Mouse (Mus musculus): ENCODE data around the gene Ppt2. TPM values are rescaled to one million over a fixed set of nuclear protein-coding genes. Genes with fewer than 3 reads are reported as not detected.
A peak's percentile ranks its signal among the peaks of the same experiment; 100 is the strongest.

Ppt2 gene
- polyA plus RNA-seq, 1 experiment from 2014 or later: 22.1 TPM

GRCm38 (mm10) chr17:34643944-34644343 lies 15.6 kb upstream of the Ppt2 start:
- DNase-seq (ENCODE audit: extremely low spot score, low spot score): no peak
- peaks cover 53% of the 10 kb centered on the region for H3K4me1 ChIP-seq
- WGBS: 89% methylated on average over 10 of the region's 10 CpGs

GRCm38 (mm10) chr17:34643379-34643778 lies 15.1 kb upstream of the Ppt2 start:
- H3K9me3 ChIP-seq: no peaks in the 10 kb centered on the region
- DNase-seq (ENCODE audit: extremely low spot score, low spot score): no peak
- WGBS: 93% methylated on average over 4 of the region's 4 CpGs
- no peak overlapping the region for H3K4me3 ChIP-seq
- peaks cover 47% of the 10 kb centered on the region for H3K4me1 ChIP-seq
- H3K27ac ChIP-seq: no peak overlapping the region
- H3K27me3 ChIP-seq (ENCODE audit: poor library complexity, severe bottlenecking): no peaks in the 10 kb centered on the region
- H3K36me3 ChIP-seq (replicated peaks): peaks cover 9% of the 10 kb centered on the region

More at GRCm38 (mm10) chr17:34643944-34644343, 15.6 kb upstream of the Ppt2 start:
- Histone ChIP-seq H3K27me3 (ENCODE audit: poor library complexity, severe bottlenecking) (no peaks in the 10 kb centered on the region), H3K36me3 (replicated peaks) (peaks cover 15% of the 10 kb centered on the region), H3K4me3 (0 out of 2 replicates have a peak overlapping the region, but pooled peaks have one; percentile 99), H3K27ac (peak overlapping the region; percentile 80), H3K9me3 (no peaks in the 10 kb centered on the region)

- no peak overlapping the region for H3K4me3 ChIP-seq
- H3K27ac ChIP-seq: peak overlapping the region; percentile 84
- WGBS: 92% methylated on average over 3 of the region's 3 CpGs
- peaks cover 35% of the 10 kb centered on the region for H3K4me1 ChIP-seq
- H3K27me3 ChIP-seq (ENCODE audit: poor library complexity, severe bottlenecking): no peaks in the 10 kb centered on the region; the same call in 1 of the 2 replicates
- no peaks in the 10 kb centered on the region for H3K9me3 ChIP-seq
- DNase-seq (ENCODE audit: extremely low spot score, low spot score): no peak
- peaks cover 9% of the 10 kb centered on the region for H3K36me3 ChIP-seq (replicated peaks)
These were observed 13.6 kb upstream of the Ppt2 start for GRCm38 (mm10) chr17:34641945-34642344.

GRCm38 (mm10) chr17:34640778-34641601 lies 12.7 kb upstream of the Ppt2 start:
- Histone ChIP-seq H3K9me3 (no peaks in the 10 kb centered on the region), H3K27me3 (ENCODE audit: poor library complexity, severe bottlenecking) (no peaks in the 10 kb centered on the region; the same call in 1 of the 2 replicates), H3K27ac (peak overlapping the region; percentile 84), H3K36me3 (replicated peaks) (peaks cover 4% of the 10 kb centered on the region), H3K4me3 (peak overlapping the region; percentile 7; the same call in 1 of the 2 replicates), H3K4me1 (peaks cover 27% of the 10 kb centered on the region)
- peak; percentile 61 for DNase-seq (ENCODE audit: extremely low spot score, low spot score)
- 20% methylated on average over 11 of the region's 11 CpGs for WGBS

GRCm38 (mm10) chr17:34639461-34640255 lies 11.3 kb upstream of the Ppt2 start:
- Histone ChIP-seq H3K9me3 (no peaks in the 10 kb centered on the region), H3K36me3 (replicated peaks) (no peaks in the 10 kb centered on the region), H3K4me1 (peaks cover 14% of the 10 kb centered on the region), H3K4me3 (no peak overlapping the region), H3K27me3 (ENCODE audit: poor library complexity, severe bottlenecking) (no peaks in the 10 kb centered on the region; the same call in 1 of the 2 replicates), H3K27ac (peak overlapping the region; percentile 51; the same call in 1 of the 2 replicates)
- 89% methylated on average over 7 of the region's 7 CpGs for WGBS
- DNase-seq (ENCODE audit: extremely low spot score, low spot score): no peak

- no peaks in the 10 kb centered on the region for H3K9me3 ChIP-seq
- peaks cover 21% of the 10 kb centered on the region for H3K4me1 ChIP-seq
- no peak overlapping the region for H3K27ac ChIP-seq
- no peak overlapping the region for H3K4me3 ChIP-seq
- peaks cover 16% of the 10 kb centered on the region for H3K27me3 ChIP-seq (ENCODE audit: poor library complexity, severe bottlenecking)
- H3K36me3 ChIP-seq (replicated peaks): no peaks in the 10 kb centered on the region
- no peak for DNase-seq (ENCODE audit: extremely low spot score, low spot score)
- 74% methylated on average over 3 of the region's 3 CpGs for WGBS
These were observed 9.1 kb upstream of the Ppt2 start for GRCm38 (mm10) chr17:34637459-34637858.

GRCm38 (mm10) chr17:34635671-34636070 lies 7.4 kb upstream of the Ppt2 start:
- H3K4me1 ChIP-seq: peaks cover 29% of the 10 kb centered on the region
- no peak overlapping the region for H3K4me3 ChIP-seq
- peaks cover 34% of the 10 kb centered on the region for H3K27me3 ChIP-seq (ENCODE audit: poor library complexity, severe bottlenecking)
- no peak overlapping the region for H3K27ac ChIP-seq
- H3K36me3 ChIP-seq (replicated peaks): no peaks in the 10 kb centered on the region
- WGBS: 69% methylated on average over 2 of the region's 2 CpGs
- H3K9me3 ChIP-seq: no peaks in the 10 kb centered on the region
- DNase-seq (ENCODE audit: extremely low spot score, low spot score): no peak

- under 1% methylated on average over 26 of the region's 26 CpGs for WGBS
- DNase-seq (ENCODE audit: extremely low spot score, low spot score): peak; percentile 49
- Histone ChIP-seq H3K4me3 (peak overlapping the region; percentile 80), H3K4me1 (peaks cover 58% of the 10 kb centered on the region), H3K36me3 (replicated peaks) (no peaks in the 10 kb centered on the region), H3K27ac (peak overlapping the region; percentile 60; the same call in 1 of the 2 replicates), H3K9me3 (no peaks in the 10 kb centered on the region), H3K27me3 (ENCODE audit: poor library complexity, severe bottlenecking) (peaks cover 61% of the 10 kb centered on the region)
These were observed 4.0 kb upstream of the Ppt2 start for GRCm38 (mm10) chr17:34632261-34632691.

- WGBS: 3% methylated on average over 12 of the region's 12 CpGs
- H3K27ac ChIP-seq: 0 out of 2 replicates have a peak overlapping the region, but pooled peaks have one; percentile 60
- H3K9me3 ChIP-seq: no peaks in the 10 kb centered on the region
- H3K4me1 ChIP-seq: peaks cover 61% of the 10 kb centered on the region
- no peak for DNase-seq (ENCODE audit: extremely low spot score, low spot score)
- H3K4me3 ChIP-seq: peak overlapping the region; percentile 80
- H3K36me3 ChIP-seq (replicated peaks): no peaks in the 10 kb centered on the region
- peaks cover 61% of the 10 kb centered on the region for H3K27me3 ChIP-seq (ENCODE audit: poor library complexity, severe bottlenecking)
These were observed 3.3 kb upstream of the Ppt2 start for GRCm38 (mm10) chr17:34631647-34632046.

- peaks cover 1% of the 10 kb centered on the region for H3K36me3 ChIP-seq (replicated peaks)
- peaks cover 69% of the 10 kb centered on the region for H3K4me1 ChIP-seq
- H3K27me3 ChIP-seq (ENCODE audit: poor library complexity, severe bottlenecking): peaks cover 61% of the 10 kb centered on the region
- H3K4me3 ChIP-seq: peak overlapping the region; percentile 80
- no peaks in the 10 kb centered on the region for H3K9me3 ChIP-seq
- no peak for DNase-seq (ENCODE audit: extremely low spot score, low spot score)
- H3K27ac ChIP-seq: peak overlapping the region; percentile 67; the same call in 1 of the 2 replicates
- WGBS: 2% methylated on average over 47 of the region's 48 CpGs
These were observed 2.5 kb upstream of the Ppt2 start for GRCm38 (mm10) chr17:34630761-34631301.

- Histone ChIP-seq H3K27me3 (ENCODE audit: poor library complexity, severe bottlenecking) (peaks cover 61% of the 10 kb centered on the region), H3K27ac (peak overlapping the region; percentile 89), H3K4me1 (peaks cover 72% of the 10 kb centered on the region), H3K36me3 (replicated peaks) (peaks cover 9% of the 10 kb centered on the region), H3K9me3 (no peaks in the 10 kb centered on the region), H3K4me3 (peak overlapping the region; percentile 80)
- WGBS: 11% methylated on average over 12 of the region's 12 CpGs
- DNase-seq (ENCODE audit: extremely low spot score, low spot score): no peak
These were observed 1.7 kb upstream of the Ppt2 start for GRCm38 (mm10) chr17:34629796-34630603.
